Mouse (Mus musculus): ENCODE data around the gene Ccdc167.

DNA sequence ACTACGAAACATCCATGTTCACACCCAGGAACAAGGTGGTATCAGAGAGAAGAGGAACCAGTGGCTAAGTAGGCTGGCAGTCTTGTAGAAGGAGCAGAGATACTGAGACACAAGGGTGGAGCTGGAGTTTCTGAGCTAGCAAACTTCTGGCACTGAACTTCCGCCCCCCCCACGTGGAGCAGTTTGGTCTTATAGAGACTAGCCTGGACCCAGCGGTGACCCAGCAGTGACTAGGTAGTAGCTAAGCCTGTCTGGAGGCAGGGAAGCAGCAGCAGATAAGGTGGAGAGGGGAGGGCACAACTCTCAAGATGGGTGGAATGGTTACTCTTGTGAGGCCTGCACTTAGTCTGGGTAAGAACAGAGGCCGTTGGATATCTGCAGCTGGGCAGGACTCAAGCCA lies 8.1 kb downstream of the Ccdc167 start:
- TF ChIP-seq CTCF (IDR thresholded peaks at IDR 0.05; ENCODE audit: low read depth, low read length), result no peak
- TF ChIP-seq POLR2A (IDR thresholded peaks at IDR 0.05; ENCODE audit: insufficient read depth, low read length), result no peak

Data from ES-Bruce4 (cell line).